Mouse (Mus musculus) right cerebral cortex, adult 18-20 months (tissue): ENCODE results near the gene 9530077C05Rik.
"Not testable (repeated sequence)": the region's sequence is repeated elsewhere in the genome, so short reads cannot be mapped to it uniquely, and the experiment has no call there.

Experiments used
- DNase-seq: peaks from one replicate; pipeline ENCODE4 v3.0.0; 2022; ENCODE audit warnings: mixed read lengths

9530077C05Rik gene

GRCm38 (mm10) chr9:22420491-22420890 lies 9.2 kb downstream of the 9530077C05Rik start:
- no peak for DNase-seq

- DNase-seq, result no peak
Observed at GRCm38 (mm10) chr9:22422559-22422958, 11.2 kb downstream of the 9530077C05Rik start.

- no peak for DNase-seq
Observed at GRCm38 (mm10) chr9:22423507-22423906, 12.2 kb downstream of the 9530077C05Rik start.

- no peak for DNase-seq
Observed at GRCm38 (mm10) chr9:22424196-22424595, 12.9 kb downstream of the 9530077C05Rik start.

GRCm38 (mm10) chr9:22424719-22425118 lies 13.4 kb downstream of the 9530077C05Rik start:
- DNase-seq, result no peak

- DNase-seq, result no peak
Observed at GRCm38 (mm10) chr9:22428028-22428665, 16.8 kb downstream of the 9530077C05Rik start.

- no peak for DNase-seq
Observed at GRCm38 (mm10) chr9:22428666-22429410, 17.5 kb downstream of the 9530077C05Rik start.

- no peak for DNase-seq
Observed at GRCm38 (mm10) chr9:22429533-22430241, 18.4 kb downstream of the 9530077C05Rik start.

- DNase-seq, result no peak
Observed at GRCm38 (mm10) chr9:22430315-22430840, 19.1 kb downstream of the 9530077C05Rik start.

- no peak for DNase-seq
Observed at GRCm38 (mm10) chr9:22433221-22433620, 21.9 kb downstream of the 9530077C05Rik start.

GRCm38 (mm10) chr9:22434101-22434500 lies 22.8 kb downstream of the 9530077C05Rik start:
- no peak for DNase-seq

- no peak for DNase-seq
Observed at GRCm38 (mm10) chr9:22438826-22439225, 27.5 kb downstream of the 9530077C05Rik start.

GRCm38 (mm10) chr9:22443157-22443556 lies 31.8 kb downstream of the 9530077C05Rik start:
- DNase-seq, result no peak

GRCm38 (mm10) chr9:22445123-22445522 lies 33.8 kb downstream of the 9530077C05Rik start:
- DNase-seq, result no peak

- no peak for DNase-seq
Observed at GRCm38 (mm10) chr9:22447213-22447612, 35.9 kb downstream of the 9530077C05Rik start.

GRCm38 (mm10) chr9:22448420-22448819 lies 37.1 kb downstream of the 9530077C05Rik start:
- DNase-seq, result no peak

GRCm38 (mm10) chr9:22449209-22449608 lies 37.9 kb downstream of the 9530077C05Rik start:
- DNase-seq, result no peak

GRCm38 (mm10) chr9:22452697-22453096 lies 41.4 kb downstream of the 9530077C05Rik start:
- DNase-seq, result no peak

- DNase-seq, result no peak
Observed at GRCm38 (mm10) chr9:22453501-22453924, 42.2 kb downstream of the 9530077C05Rik start.

GRCm38 (mm10) chr9:22453990-22454389 lies 42.7 kb downstream of the 9530077C05Rik start, which contains the start of gene Gm17545:
Gene Gm17545, plus strand, starts transcription at chr9:22454290.
- DNase-seq, result not testable (repeated sequence)

- DNase-seq, result no peak
Observed at GRCm38 (mm10) chr9:22455041-22455440, 43.7 kb downstream of the 9530077C05Rik start.

- DNase-seq, result no peak
Observed at GRCm38 (mm10) chr9:22457142-22457835, 46.0 kb downstream of the 9530077C05Rik start.

- DNase-seq, result no peak
Observed at GRCm38 (mm10) chr9:22461946-22462345, 50.6 kb downstream of the 9530077C05Rik start.
